Mouse (Mus musculus) heart, embryonic 13.5 days (tissue): ENCODE results near the gene Rfx1. TPM values are rescaled to one million over a fixed set of nuclear protein-coding genes. Genes with fewer than 3 reads are reported as not detected.

Experiments
- ATAC-seq: fragments of 200-750 bp; cut with Nextera tagmentation; 2 replicates; pipeline ENCODE4 v1.8.0; 2017; ENCODE audit warnings: moderate TSS enrichment; ENCODE audit not compliant: insufficient number of reproducible peaks, low FRiP score, low TSS enrichment; ENCODE audit errors: extremely low read depth
- H3K27ac ChIP-seq: fragments of 300-500 bp; sonication (generic); replicated peaks from 2 replicates; pipeline ENCODE4 v1.5.1; 2015; ENCODE audit warnings: moderate library complexity, mild to moderate bottlenecking, inconsistent platforms
- H3K27me3 ChIP-seq: fragments of 300-500 bp; sonication (generic); replicated peaks from 2 replicates; pipeline ENCODE4 v1.6.1; 2015; ENCODE audit warnings: mild to moderate bottlenecking, inconsistent platforms
- H3K36me3 ChIP-seq: fragments of 300-500 bp; sonication (generic); 2 replicates; pipeline ENCODE4 v1.6.1; 2015; ENCODE audit warnings: mild to moderate bottlenecking, inconsistent platforms
- H3K4me1 ChIP-seq: fragments of 300-500 bp; sonication (generic); 2 replicates; pipeline ENCODE4 v1.6.1; 2015; ENCODE audit warnings: inconsistent platforms
- H3K4me2 ChIP-seq: fragments of 300-500 bp; sonication (generic); 2 replicates; pipeline ENCODE4 v1.6.1; 2015; ENCODE audit warnings: inconsistent platforms, mild to moderate bottlenecking, moderate library complexity
- H3K4me3 ChIP-seq: fragments of 300-500 bp; sonication (generic); 2 replicates; pipeline ENCODE4 v1.5.1; 2015; ENCODE audit warnings: moderate library complexity, mild to moderate bottlenecking, inconsistent platforms
- H3K9ac ChIP-seq: fragments of 300-500 bp; sonication (generic); 2 replicates; pipeline ENCODE4 v1.6.1; 2015; ENCODE audit warnings: inconsistent platforms, mild to moderate bottlenecking, moderate library complexity
- H3K9me3 ChIP-seq: fragments of 300-500 bp; sonication (generic); 2 replicates; pipeline ENCODE4 v1.6.1; 2016; ENCODE audit warnings: inconsistent platforms
- WGBS: fragments of 180-500 bp; shearing (Covaris S2); methylation state at CpG from one replicate; pipeline ENCODE4 v1.1.7; 2015; ENCODE audit warnings: mixed read lengths; 5-methylcytosine and 5-hydroxymethylcytosine counted together
- polyA plus RNA-seq: library from polyadenylated mRNA; unstranded; fragments of >200 nt; fragmentation: Nextera tagmentation; extraction: Ambion mirVana; gene quantifications from 2 replicates; pipeline ENCODE4 v1.2.1, GENCODE M21; 2015

Gene Rfx1
- 5.7 and 5.8 TPM in 2 replicates for polyA plus RNA-seq

GRCm38 (mm10) chr8:84066291-84066930 lies at the start of gene Rfx1:
TSS of gene Rfx1 (plus strand) at chr8:84066834.
- WGBS: under 1% methylated on average over 51 of the region's 51 CpGs
- H3K27ac ChIP-seq: peak within 1 kb of the TSS; percentile 95
- no peaks in the 10 kb centered on the region for H3K27me3 ChIP-seq

GRCm38 (mm10) chr8:84019738-84020137 lies 46.9 kb upstream of the Rfx1 start:
- H3K4me1 ChIP-seq: peaks cover 37% of the 10 kb centered on the region
- no peak overlapping the region for H3K4me2 ChIP-seq
- H3K4me3 ChIP-seq: no peak overlapping the region
- ATAC-seq: no peak
- peaks cover 45% of the 10 kb centered on the region for H3K27me3 ChIP-seq
- WGBS: 72% methylated on average over 9 of the region's 9 CpGs
- H3K9me3 ChIP-seq: peaks cover 6% of the 10 kb centered on the region; the same call in 1 of the 2 replicates
- no peak overlapping the region for H3K27ac ChIP-seq
- no peaks in the 10 kb centered on the region for H3K36me3 ChIP-seq
- no peak overlapping the region for H3K9ac ChIP-seq

More at GRCm38 (mm10) chr8:84066291-84066930, at the start of gene Rfx1:
- H3K9me3 ChIP-seq: no peaks in the 10 kb centered on the region
- H3K4me1 ChIP-seq: peaks cover 47% of the 10 kb centered on the region
- H3K4me3 ChIP-seq: peak within 1 kb of the TSS; percentile 88
- peak within 1 kb of the TSS; percentile 84 for H3K4me2 ChIP-seq
- no peaks in the 10 kb centered on the region for H3K36me3 ChIP-seq
- peak; percentile 96 for ATAC-seq
- H3K9ac ChIP-seq: peak within 1 kb of the TSS; percentile 93

DNA sequence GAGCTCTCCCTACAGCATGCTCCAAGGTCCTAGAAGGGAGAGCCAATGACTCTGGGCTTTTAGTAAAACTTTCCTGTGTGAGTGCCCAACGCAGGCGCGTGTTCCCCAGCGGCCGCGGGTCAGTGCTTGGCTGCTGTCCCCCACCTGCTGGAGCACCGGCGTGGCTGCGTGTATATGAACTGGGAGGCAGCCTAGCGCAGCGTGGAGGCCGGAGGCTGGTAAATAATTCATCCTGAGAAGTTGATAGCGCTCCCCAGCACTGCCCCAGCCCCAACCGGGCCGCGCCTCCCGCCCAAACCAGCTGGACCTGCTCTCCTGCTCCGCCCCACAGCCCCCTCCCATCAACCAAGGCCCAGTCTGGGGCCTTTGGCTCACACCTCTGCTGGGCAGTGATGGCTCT lies 45.5 kb upstream of the Rfx1 start, which contains the start of gene Palm3:
Palm3 (plus strand) TSS at position 376 of the 400 bp plus-strand sequence.
- 0 out of 2 replicates have a peak within 1 kb of the TSS, but pooled peaks have one; percentile 0 for H3K4me3 ChIP-seq
- H3K27ac ChIP-seq: no peak within 1 kb of the TSS
- ATAC-seq: no peak

GRCm38 (mm10) chr8:84021569-84021968 lies 45.1 kb upstream of the Rfx1 start:
- Histone ChIP-seq H3K9me3 (no peaks in the 10 kb centered on the region), H3K27ac (no peak overlapping the region), H3K27me3 (peaks cover 62% of the 10 kb centered on the region), H3K4me1 (peaks cover 50% of the 10 kb centered on the region), H3K36me3 (no peaks in the 10 kb centered on the region), H3K9ac (0 out of 2 replicates have a peak overlapping the region, but pooled peaks have one; percentile 30), H3K4me3 (0 out of 2 replicates have a peak overlapping the region, but pooled peaks have one; percentile 0), H3K4me2 (peak overlapping the region; percentile 48)
- WGBS: 35% methylated on average over 11 of the region's 12 CpGs
- ATAC-seq: no peak

More for the DNA sequence above, 45.5 kb upstream of the Rfx1 start, which contains the start of gene Palm3:
- Histone ChIP-seq H3K36me3 (no peaks in the 10 kb centered on the region), H3K27me3 (peaks cover 57% of the 10 kb centered on the region), H3K9ac (0 out of 2 replicates have a peak within 1 kb of the TSS, but pooled peaks have one; percentile 30), H3K9me3 (peaks cover 2% of the 10 kb centered on the region; the same call in 1 of the 2 replicates), H3K4me2 (peak within 1 kb of the TSS; percentile 48), H3K4me1 (peaks cover 45% of the 10 kb centered on the region)
- WGBS: 12% methylated on average over 18 of the region's 18 CpGs

- H3K9ac ChIP-seq: no peak overlapping the region
- no peaks in the 10 kb centered on the region for H3K9me3 ChIP-seq
- peaks cover 50% of the 10 kb centered on the region for H3K4me1 ChIP-seq
- ATAC-seq: peak; percentile 41; the same call in 1 of the 2 replicates
- H3K27me3 ChIP-seq: peaks cover 72% of the 10 kb centered on the region
- H3K36me3 ChIP-seq: no peaks in the 10 kb centered on the region
- peak overlapping the region; percentile 80 for H3K27ac ChIP-seq
- no peak overlapping the region for H3K4me3 ChIP-seq
- WGBS: 9% methylated on average over 5 of the region's 5 CpGs
- peak overlapping the region; percentile 43 for H3K4me2 ChIP-seq
Observed at GRCm38 (mm10) chr8:84023085-84023484, 43.5 kb upstream of the Rfx1 start.

DNA sequence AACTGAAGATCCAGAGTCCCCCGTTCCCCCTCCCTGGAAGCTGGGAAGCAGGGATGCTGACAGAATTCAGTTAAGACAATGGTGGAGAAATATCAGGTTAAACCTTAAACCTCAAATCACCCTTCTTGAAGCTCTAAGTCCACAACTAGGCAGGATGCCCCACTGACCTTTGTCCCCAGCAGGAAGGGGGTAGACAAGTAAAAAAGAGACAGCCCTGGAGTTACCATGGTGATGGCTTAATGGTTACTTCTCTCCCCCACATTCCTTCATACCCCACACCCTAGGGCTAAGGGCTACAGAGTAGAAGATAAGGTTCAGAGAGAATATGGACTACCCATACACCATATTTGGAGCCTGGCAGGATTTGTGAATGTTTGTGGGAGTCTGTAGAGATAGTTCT lies 43.0 kb upstream of the Rfx1 start:
- Histone ChIP-seq H3K36me3 (no peaks in the 10 kb centered on the region), H3K9ac (no peak overlapping the region), H3K9me3 (no peaks in the 10 kb centered on the region), H3K4me1 (peaks cover 50% of the 10 kb centered on the region), H3K27me3 (peaks cover 74% of the 10 kb centered on the region), H3K4me3 (no peak overlapping the region), H3K4me2 (peak overlapping the region; percentile 43), H3K27ac (peak overlapping the region; percentile 80)
- ATAC-seq: no peak
- 40% methylated on average over 1 of the region's 1 CpGs for WGBS

DNA sequence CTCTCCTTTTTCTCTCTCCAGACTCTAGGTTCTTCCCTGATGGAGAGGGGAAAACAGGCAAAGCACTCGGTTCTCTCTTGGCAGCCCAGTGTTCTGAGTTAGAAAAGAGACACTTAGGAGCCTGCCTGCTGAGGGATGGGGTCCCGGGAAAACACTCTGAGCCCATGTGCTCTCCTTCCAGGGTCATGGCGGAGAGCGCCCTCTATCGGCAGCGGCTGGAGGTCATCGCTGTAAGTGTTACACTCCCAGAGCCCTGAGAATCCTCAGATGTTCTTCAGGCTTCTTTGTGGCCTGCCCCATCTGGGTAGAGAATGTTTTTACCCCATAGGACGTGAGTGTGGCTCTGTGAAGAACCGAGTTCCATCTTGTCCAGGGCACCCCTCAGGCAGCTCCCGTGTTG lies 42.5 kb upstream of the Rfx1 start:
- H3K4me2 ChIP-seq: no peak overlapping the region
- peaks cover 50% of the 10 kb centered on the region for H3K4me1 ChIP-seq
- no peak overlapping the region for H3K9ac ChIP-seq
- no peak overlapping the region for H3K4me3 ChIP-seq
- H3K27me3 ChIP-seq: peaks cover 75% of the 10 kb centered on the region
- no peak overlapping the region; the same call in 1 of the 2 replicates for H3K27ac ChIP-seq
- WGBS: 14% methylated on average over 10 of the region's 10 CpGs
- no peaks in the 10 kb centered on the region for H3K36me3 ChIP-seq
- no peak for ATAC-seq
- no peaks in the 10 kb centered on the region for H3K9me3 ChIP-seq

DNA sequence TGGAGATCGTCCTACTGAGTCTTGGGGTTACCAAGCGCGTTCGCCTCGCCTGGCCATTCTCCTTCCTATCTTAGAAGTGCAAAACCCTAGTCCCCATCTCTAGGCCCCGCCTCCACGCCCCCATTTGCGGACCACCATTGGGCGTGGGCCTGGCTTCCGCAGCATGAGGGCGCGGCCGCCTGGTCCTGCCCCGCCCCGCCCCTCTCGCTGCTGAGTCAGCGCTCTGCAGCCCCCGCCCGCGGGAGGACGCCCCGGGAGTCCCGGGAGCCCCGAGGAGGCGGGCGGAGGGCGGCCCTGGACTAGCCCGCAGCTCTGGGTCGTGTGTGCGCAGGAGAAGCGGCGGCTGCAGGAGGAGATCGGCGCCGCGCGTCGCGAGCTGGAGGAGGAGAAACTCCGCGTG lies 40.8 kb upstream of the Rfx1 start:
- peaks cover 48% of the 10 kb centered on the region for H3K4me1 ChIP-seq
- peaks cover 63% of the 10 kb centered on the region for H3K27me3 ChIP-seq
- H3K4me2 ChIP-seq: peak overlapping the region; percentile 81
- no peak overlapping the region for H3K27ac ChIP-seq
- H3K4me3 ChIP-seq: peak overlapping the region; percentile 56
- ATAC-seq: peak; percentile 25; the same call in 1 of the 2 replicates
- 1% methylated on average over 41 of the region's 41 CpGs for WGBS
- no peaks in the 10 kb centered on the region for H3K9me3 ChIP-seq
- peak overlapping the region; percentile 73 for H3K9ac ChIP-seq
- H3K36me3 ChIP-seq: peaks cover 5% of the 10 kb centered on the region; the same call in 1 of the 2 replicates

- peaks cover 32% of the 10 kb centered on the region for H3K4me1 ChIP-seq
- H3K36me3 ChIP-seq: peaks cover 15% of the 10 kb centered on the region
- no peak overlapping the region for H3K4me2 ChIP-seq
- H3K9me3 ChIP-seq: no peaks in the 10 kb centered on the region
- H3K27ac ChIP-seq: no peak overlapping the region
- peaks cover 48% of the 10 kb centered on the region for H3K27me3 ChIP-seq
- 14% methylated on average over 10 of the region's 10 CpGs for WGBS
- H3K4me3 ChIP-seq: no peak overlapping the region
- no peak overlapping the region for H3K9ac ChIP-seq
- no peak for ATAC-seq
Observed at GRCm38 (mm10) chr8:84027449-84027848, 39.2 kb upstream of the Rfx1 start.

GRCm38 (mm10) chr8:84029272-84029671 lies 37.4 kb upstream of the Rfx1 start:
- H3K36me3 ChIP-seq: peaks cover 15% of the 10 kb centered on the region
- 76% methylated on average over 5 of the region's 5 CpGs for WGBS
- H3K27me3 ChIP-seq: peaks cover 45% of the 10 kb centered on the region
- no peaks in the 10 kb centered on the region for H3K9me3 ChIP-seq
- no peak overlapping the region for H3K9ac ChIP-seq
- ATAC-seq: no peak
- H3K4me2 ChIP-seq: no peak overlapping the region
- H3K4me3 ChIP-seq: no peak overlapping the region
- no peak overlapping the region for H3K27ac ChIP-seq
- peaks cover 14% of the 10 kb centered on the region for H3K4me1 ChIP-seq

- Histone ChIP-seq H3K9ac (no peak overlapping the region), H3K36me3 (peaks cover 15% of the 10 kb centered on the region), H3K4me1 (no peaks in the 10 kb centered on the region), H3K4me3 (no peak overlapping the region), H3K4me2 (no peak overlapping the region), H3K27me3 (peaks cover 33% of the 10 kb centered on the region), H3K27ac (no peak overlapping the region), H3K9me3 (no peaks in the 10 kb centered on the region)
- WGBS: 69% methylated on average over 4 of the region's 4 CpGs
- ATAC-seq: no peak
Observed at GRCm38 (mm10) chr8:84032777-84033176, 33.9 kb upstream of the Rfx1 start.
